Mouse (Mus musculus): ENCODE measurements around the gene Fig4. TPM values are rescaled to one million over a fixed set of nuclear protein-coding genes. Genes with fewer than 3 reads are reported as not detected.

The Fig4 gene
- polyA plus RNA-seq, 1 experiment, result 0.38 TPM

DNA sequence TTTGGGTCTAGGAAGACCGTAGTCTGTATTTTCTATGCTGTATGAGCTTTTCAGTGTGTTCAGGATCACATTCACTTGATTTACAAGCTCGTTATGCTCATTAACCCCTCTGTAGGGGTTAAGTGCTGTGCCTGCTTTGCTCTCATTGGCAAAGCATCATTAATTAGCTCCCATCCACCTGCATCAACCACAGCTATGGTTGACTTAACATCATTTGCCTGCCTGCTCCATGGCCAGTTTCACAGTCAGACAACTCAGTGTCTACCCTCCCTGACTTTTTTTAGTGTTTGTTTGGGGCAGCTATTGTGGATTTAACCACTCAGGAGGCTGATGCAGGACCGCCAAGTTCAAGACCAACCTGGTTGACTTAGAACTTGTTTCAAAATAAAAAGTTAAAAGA, 119.1 kb downstream of the Fig4 start:
- H3K4me3 ChIP-seq (replicated peaks), result no peak overlapping the region
- H3K27me3 ChIP-seq (ENCODE audit: control insufficient read depth), result peaks cover 33% of the 10 kb centered on the region
- peaks cover 9% of the 10 kb centered on the region for H3K36me3 ChIP-seq (ENCODE audit: control insufficient read depth)
- H3K4me1 ChIP-seq (ENCODE audit: control insufficient read depth), result peaks cover 43% of the 10 kb centered on the region
- TF ChIP-seq GATA1 (IDR thresholded peaks at IDR 0.05; ENCODE audit: low read length) (no peak), TAL1 (IDR thresholded peaks at IDR 0.05; ENCODE audit: low read length) (no peak)
- no peaks in the 10 kb centered on the region for H3K9me3 ChIP-seq (ENCODE audit: control insufficient read depth, low read length)

- peaks cover 34% of the 10 kb centered on the region for H3K4me1 ChIP-seq (ENCODE audit: control insufficient read depth)
- no peak overlapping the region for H3K4me3 ChIP-seq (replicated peaks)
- no peaks in the 10 kb centered on the region for H3K9me3 ChIP-seq (ENCODE audit: control insufficient read depth, low read length)
- peaks cover 39% of the 10 kb centered on the region for H3K27me3 ChIP-seq (ENCODE audit: control insufficient read depth)
- TF ChIP-seq TAL1 (IDR thresholded peaks at IDR 0.05; ENCODE audit: low read length) (no peak), GATA1 (IDR thresholded peaks at IDR 0.05; ENCODE audit: low read length) (no peak)
- peaks cover 3% of the 10 kb centered on the region for H3K36me3 ChIP-seq (ENCODE audit: control insufficient read depth)
These were observed 120.4 kb downstream of the Fig4 start for GRCm38 (mm10) chr10:41182644-41183043.

- peaks cover 2% of the 10 kb centered on the region; the same call in 1 of the 2 replicates for H3K9me3 ChIP-seq (ENCODE audit: control insufficient read depth, low read length)
These were observed 136.9 kb downstream of the Fig4 start for GRCm38 (mm10) chr10:41166141-41166540.

GRCm38 (mm10) chr10:41163108-41163507, 140.0 kb downstream of the Fig4 start:
- H3K9me3 ChIP-seq (ENCODE audit: control insufficient read depth, low read length), result peaks cover 2% of the 10 kb centered on the region; the same call in 1 of the 2 replicates
- H3K4me1 ChIP-seq (ENCODE audit: control insufficient read depth), result peaks cover 20% of the 10 kb centered on the region
- no peak overlapping the region for H3K4me3 ChIP-seq (replicated peaks)

More at GRCm38 (mm10) chr10:41166141-41166540, 136.9 kb downstream of the Fig4 start:
- H3K27me3 ChIP-seq (ENCODE audit: control insufficient read depth), result peaks cover 73% of the 10 kb centered on the region
- TF ChIP-seq GATA1 (IDR thresholded peaks at IDR 0.05; ENCODE audit: low read length) (no peak), TAL1 (IDR thresholded peaks at IDR 0.05; ENCODE audit: low read length) (no peak)
- H3K36me3 ChIP-seq (ENCODE audit: control insufficient read depth), result no peaks in the 10 kb centered on the region
- H3K4me1 ChIP-seq (ENCODE audit: control insufficient read depth), result peaks cover 29% of the 10 kb centered on the region
- no peak overlapping the region for H3K4me3 ChIP-seq (replicated peaks)

DNA sequence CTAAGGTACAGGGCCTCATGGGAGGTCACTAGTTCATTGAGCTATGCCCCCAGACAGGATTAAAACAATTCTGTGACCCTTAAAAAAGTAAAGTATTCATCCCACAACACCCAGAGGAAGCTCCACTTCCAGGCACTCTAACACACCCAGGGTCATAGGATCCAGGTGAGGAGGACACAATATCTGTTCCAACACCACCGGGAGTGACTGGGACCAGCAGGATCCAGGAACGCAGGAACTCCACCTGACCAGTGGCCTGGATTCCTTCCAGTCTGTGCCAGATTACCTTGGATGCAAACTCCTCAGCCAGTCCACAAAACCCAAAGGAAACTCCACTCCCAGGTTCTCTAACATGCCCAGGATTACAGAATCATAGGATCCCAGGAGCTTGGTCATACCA, 145.8 kb downstream of the Fig4 start:
- Histone ChIP-seq H3K27me3 (ENCODE audit: control insufficient read depth) (peaks cover 8% of the 10 kb centered on the region), H3K4me1 (ENCODE audit: control insufficient read depth) (peaks cover 50% of the 10 kb centered on the region), H3K4me3 (replicated peaks) (no peak overlapping the region), H3K9me3 (ENCODE audit: control insufficient read depth, low read length) (no peaks in the 10 kb centered on the region), H3K36me3 (ENCODE audit: control insufficient read depth) (no peaks in the 10 kb centered on the region)
- TF ChIP-seq TAL1 (IDR thresholded peaks at IDR 0.05; ENCODE audit: low read length), result no peak
- no peak for TF ChIP-seq GATA1 (IDR thresholded peaks at IDR 0.05; ENCODE audit: low read length)

More at GRCm38 (mm10) chr10:41163108-41163507, 140.0 kb downstream of the Fig4 start:
- H3K36me3 ChIP-seq (ENCODE audit: control insufficient read depth), result no peaks in the 10 kb centered on the region
- TF ChIP-seq GATA1 (IDR thresholded peaks at IDR 0.05; ENCODE audit: low read length) (no peak), TAL1 (IDR thresholded peaks at IDR 0.05; ENCODE audit: low read length) (no peak)
- peaks cover 55% of the 10 kb centered on the region for H3K27me3 ChIP-seq (ENCODE audit: control insufficient read depth)

DNA sequence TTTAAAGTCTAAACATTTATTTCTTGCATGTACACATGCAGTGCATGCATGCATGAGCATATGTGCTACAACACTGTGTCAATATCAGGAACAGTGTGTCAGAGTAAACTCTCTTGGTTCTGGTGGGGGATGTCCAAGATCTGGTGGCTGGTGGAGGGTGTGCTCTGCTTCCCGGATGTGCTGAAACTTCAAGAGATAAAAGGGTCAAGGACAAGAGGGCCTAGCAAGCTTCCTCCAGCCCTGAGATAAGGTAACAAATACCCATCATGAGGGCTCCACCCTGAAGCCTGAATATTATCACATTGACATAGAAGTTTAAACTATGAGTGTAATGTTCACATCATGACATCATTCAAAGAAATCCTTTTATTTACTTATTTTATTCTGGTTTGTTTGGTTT, 146.4 kb downstream of the Fig4 start:
- no peak for TF ChIP-seq GATA1 (IDR thresholded peaks at IDR 0.05; ENCODE audit: low read length)
- TF ChIP-seq TAL1 (IDR thresholded peaks at IDR 0.05; ENCODE audit: low read length), result no peak
- Histone ChIP-seq H3K27me3 (ENCODE audit: control insufficient read depth) (peaks cover 6% of the 10 kb centered on the region), H3K4me3 (replicated peaks) (no peak overlapping the region), H3K9me3 (ENCODE audit: control insufficient read depth, low read length) (no peaks in the 10 kb centered on the region), H3K36me3 (ENCODE audit: control insufficient read depth) (no peaks in the 10 kb centered on the region), H3K4me1 (ENCODE audit: control insufficient read depth) (peaks cover 51% of the 10 kb centered on the region)

DNA sequence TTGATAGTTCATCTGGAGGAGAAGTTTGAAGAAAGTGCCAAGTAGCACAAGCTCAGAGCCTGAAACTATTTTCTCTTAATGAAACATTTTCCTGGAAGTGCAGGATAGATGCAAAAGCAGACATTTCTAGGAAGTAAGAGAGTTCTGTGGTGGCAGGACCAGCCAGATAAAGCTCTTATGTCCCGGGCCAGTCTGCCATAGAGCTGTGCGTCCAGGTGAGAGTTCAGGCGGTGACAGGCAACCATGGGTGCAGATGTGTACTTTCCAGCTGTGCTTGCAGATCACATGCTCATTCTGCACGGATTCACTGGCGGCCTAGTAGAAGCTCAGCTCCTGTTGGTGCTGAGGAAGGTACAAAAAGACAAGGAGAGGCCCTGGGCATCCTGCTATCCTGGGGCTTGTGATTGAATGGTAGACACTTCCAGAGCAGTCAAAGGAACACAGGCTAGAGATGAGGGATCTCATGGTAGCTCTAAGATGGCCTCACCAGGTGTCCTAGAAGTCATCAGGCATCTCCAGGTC, 149.8 kb downstream of the Fig4 start:
- Histone ChIP-seq H3K9me3 (ENCODE audit: control insufficient read depth, low read length) (no peaks in the 10 kb centered on the region), H3K4me1 (ENCODE audit: control insufficient read depth) (peaks cover 74% of the 10 kb centered on the region), H3K4me3 (replicated peaks) (no peak overlapping the region), H3K27me3 (ENCODE audit: control insufficient read depth) (peaks cover 12% of the 10 kb centered on the region), H3K36me3 (ENCODE audit: control insufficient read depth) (no peaks in the 10 kb centered on the region)
- no peak for TF ChIP-seq TAL1 (IDR thresholded peaks at IDR 0.05; ENCODE audit: low read length)
- TF ChIP-seq GATA1 (IDR thresholded peaks at IDR 0.05; ENCODE audit: low read length), result no peak

- no peak overlapping the region for H3K4me3 ChIP-seq (replicated peaks)
- no peaks in the 10 kb centered on the region for H3K36me3 ChIP-seq (ENCODE audit: control insufficient read depth)
- H3K4me1 ChIP-seq (ENCODE audit: control insufficient read depth), result peaks cover 71% of the 10 kb centered on the region
- peaks cover 23% of the 10 kb centered on the region for H3K27me3 ChIP-seq (ENCODE audit: control insufficient read depth)
- TF ChIP-seq TAL1 (IDR thresholded peaks at IDR 0.05; ENCODE audit: low read length) (no peak), GATA1 (IDR thresholded peaks at IDR 0.05; ENCODE audit: low read length) (no peak)
- H3K9me3 ChIP-seq (ENCODE audit: control insufficient read depth, low read length), result no peaks in the 10 kb centered on the region
These were observed 151.2 kb downstream of the Fig4 start for GRCm38 (mm10) chr10:41151901-41152300.

DNA sequence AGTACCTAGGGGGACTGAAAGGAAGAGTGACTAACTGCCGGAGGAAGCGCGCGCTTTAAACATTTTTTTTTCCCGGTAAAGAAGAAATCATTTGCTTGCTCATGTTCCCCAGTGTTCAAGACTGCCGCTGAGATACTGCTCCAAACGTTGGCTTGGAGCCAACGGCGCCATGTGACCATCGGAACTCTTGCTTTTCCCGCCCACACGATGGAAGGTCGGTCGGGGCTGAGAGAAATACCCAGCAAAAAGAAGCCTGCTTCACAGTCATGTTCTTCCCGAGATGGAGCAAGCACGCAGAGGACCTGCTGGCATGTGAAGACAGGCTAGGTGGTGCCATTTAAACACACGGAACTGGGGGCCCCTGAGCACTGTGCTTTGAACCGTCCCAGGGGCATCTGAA, 151.6 kb downstream of the Fig4 start:
- H3K4me1 ChIP-seq (ENCODE audit: control insufficient read depth), result peaks cover 67% of the 10 kb centered on the region
- no peak overlapping the region for H3K4me3 ChIP-seq (replicated peaks)
- TF ChIP-seq TAL1 (IDR thresholded peaks at IDR 0.05; ENCODE audit: low read length) (no peak), GATA1 (IDR thresholded peaks at IDR 0.05; ENCODE audit: low read length) (no peak)

DNA sequence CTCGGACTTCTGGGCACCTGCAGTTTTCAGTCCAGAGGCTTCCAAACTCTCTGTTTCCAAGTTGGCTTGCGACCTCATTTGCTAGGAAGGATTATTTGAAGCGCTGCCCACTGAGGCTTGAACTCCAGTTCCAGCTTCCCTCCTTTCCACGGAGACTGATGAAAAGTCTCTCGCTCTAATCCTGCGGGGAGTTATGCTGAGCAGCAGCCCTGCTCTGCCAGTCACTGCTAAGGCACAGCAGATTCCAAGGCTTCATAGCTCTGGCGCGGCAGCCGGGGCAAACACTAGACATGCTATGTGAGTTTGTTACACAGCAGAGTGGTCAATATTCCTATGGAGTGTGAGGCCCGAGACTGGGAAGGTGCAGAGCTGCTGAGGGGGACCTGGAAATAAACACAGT, 152.0 kb downstream of the Fig4 start:
- Histone ChIP-seq H3K4me1 (ENCODE audit: control insufficient read depth) (peaks cover 63% of the 10 kb centered on the region), H3K36me3 (ENCODE audit: control insufficient read depth) (no peaks in the 10 kb centered on the region), H3K4me3 (replicated peaks) (no peak overlapping the region), H3K9me3 (ENCODE audit: control insufficient read depth, low read length) (no peaks in the 10 kb centered on the region), H3K27me3 (ENCODE audit: control insufficient read depth) (peaks cover 32% of the 10 kb centered on the region)
- TF ChIP-seq TAL1 (IDR thresholded peaks at IDR 0.05; ENCODE audit: low read length) (no peak), GATA1 (IDR thresholded peaks at IDR 0.05; ENCODE audit: low read length) (no peak)

More for the DNA sequence above, 151.6 kb downstream of the Fig4 start:
- Histone ChIP-seq H3K9me3 (ENCODE audit: control insufficient read depth, low read length) (no peaks in the 10 kb centered on the region), H3K36me3 (ENCODE audit: control insufficient read depth) (no peaks in the 10 kb centered on the region), H3K27me3 (ENCODE audit: control insufficient read depth) (peaks cover 28% of the 10 kb centered on the region)

Data from erythroblast, embryonic 14.5 days (primary cell).